Mouse (Mus musculus) lung, postnatal 36 days (tissue): ENCODE measurements at regions not wholly inside any gene's neighbourhood (a gene's known extent, or its start where the extent isn't known, plus 50 kb on each side); places are given as distances from the start of the nearest gene placed in this dataset.

Source experiments
- DNase-seq: peaks from one replicate; pipeline ENCODE4 v3.0.0; 2022; ENCODE audit warnings: mixed read lengths

DNA sequence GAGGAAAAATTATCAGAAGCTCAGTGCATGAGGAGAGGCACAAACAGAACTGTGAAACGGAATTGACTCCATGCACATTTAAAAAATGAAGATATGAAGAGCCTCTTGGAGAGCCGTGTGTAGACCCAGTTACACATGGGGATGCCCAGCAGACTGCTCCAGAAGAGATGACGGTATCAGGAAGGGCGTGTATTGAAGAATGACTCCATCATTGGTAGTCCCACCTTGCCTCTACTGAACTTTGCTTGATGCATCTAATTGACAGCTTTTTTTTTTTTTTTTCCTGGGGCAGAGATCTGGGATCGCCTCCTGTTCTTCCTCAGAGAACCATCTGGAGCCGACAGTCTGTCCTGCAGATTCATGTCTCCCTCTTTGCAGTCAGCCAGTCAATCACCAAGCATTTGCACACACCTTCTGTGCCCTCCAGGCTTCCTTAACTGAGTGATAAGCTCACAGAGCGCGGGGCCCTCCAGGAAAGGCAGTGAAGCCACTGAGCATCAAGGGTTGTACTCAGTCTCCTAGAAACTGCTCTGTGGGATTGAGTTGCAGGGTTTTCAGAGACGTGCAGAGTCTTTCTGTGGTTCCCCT lies 57.6 kb upstream of the D1Pas1 start:
- no peak for DNase-seq

DNA sequence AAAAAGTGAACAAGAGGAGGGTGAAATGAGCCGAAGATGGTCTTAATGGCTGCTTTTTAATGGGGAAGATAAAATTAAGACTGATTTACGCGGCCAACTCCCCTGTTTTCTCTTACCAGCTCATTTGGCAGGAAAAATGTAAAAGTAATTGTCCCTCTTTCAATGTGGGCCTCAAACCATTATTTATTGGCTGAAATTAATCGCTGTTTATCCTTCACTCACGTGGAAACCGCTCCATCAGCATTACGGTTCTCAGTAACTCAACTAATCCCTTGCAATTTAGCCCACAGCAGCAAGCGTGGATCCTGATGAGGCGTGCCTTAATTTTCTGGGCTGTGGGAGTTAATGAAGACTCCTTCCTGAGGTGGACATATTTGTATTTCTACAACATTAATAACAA lies 58.1 kb upstream of the D1Pas1 start:
- DNase-seq = no peak

DNA sequence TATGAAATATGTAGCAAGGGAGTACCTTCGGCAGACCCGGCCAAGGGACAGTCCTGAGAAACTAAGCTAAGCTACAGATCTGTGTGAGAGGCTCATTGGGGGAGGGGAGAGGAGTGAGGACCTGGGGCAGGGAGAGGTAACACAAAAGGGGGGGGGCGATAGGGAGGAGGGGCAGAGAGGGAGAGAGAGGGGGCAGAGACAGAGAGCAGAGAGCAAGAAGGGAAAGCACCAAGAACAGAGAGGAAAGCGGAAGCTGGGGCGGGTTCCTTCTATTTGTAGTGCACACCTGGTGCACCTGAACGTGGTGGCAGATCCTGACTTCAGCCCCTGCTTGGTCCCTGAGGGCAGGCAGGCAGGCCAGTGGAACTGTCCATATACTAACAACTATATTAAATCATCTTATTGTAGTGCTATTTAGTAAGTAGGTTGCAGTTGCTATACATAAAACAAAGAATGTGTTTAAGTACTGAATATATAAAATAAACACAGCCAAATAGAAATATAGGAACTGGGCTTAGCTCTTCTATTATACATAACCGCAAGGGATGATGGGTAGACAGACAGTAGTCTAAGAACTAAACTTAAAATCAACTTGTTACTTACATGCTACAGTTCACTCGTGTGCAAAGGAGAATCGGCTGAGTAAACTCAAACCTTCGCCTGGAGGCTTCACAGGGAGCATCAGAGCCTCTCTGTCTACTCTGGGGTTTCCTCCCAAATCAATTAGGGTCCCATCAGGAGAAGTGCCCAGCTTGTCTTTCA lies 59.6 kb upstream of the D1Pas1 start:
- DNase-seq = no peak

DNA sequence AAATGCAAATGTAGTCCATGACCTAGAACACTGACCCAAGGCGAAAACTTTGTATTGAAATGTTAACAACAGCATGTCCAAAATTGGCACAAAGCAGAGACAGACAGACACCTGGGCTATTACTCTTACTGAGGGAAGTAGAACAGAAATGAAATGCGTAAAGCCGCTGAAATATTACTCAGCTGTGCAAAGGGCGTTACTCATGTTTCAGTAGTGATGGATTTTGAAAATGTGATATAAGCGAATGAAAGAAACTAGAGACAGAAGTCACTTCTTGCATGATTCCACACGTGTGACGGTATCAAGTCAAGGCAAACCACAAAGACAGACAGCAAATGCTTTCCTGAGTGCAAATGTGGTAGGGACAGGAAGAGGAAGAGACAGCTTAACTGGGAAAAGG lies 61.3 kb upstream of the D1Pas1 start:
- DNase-seq = no peak

DNA sequence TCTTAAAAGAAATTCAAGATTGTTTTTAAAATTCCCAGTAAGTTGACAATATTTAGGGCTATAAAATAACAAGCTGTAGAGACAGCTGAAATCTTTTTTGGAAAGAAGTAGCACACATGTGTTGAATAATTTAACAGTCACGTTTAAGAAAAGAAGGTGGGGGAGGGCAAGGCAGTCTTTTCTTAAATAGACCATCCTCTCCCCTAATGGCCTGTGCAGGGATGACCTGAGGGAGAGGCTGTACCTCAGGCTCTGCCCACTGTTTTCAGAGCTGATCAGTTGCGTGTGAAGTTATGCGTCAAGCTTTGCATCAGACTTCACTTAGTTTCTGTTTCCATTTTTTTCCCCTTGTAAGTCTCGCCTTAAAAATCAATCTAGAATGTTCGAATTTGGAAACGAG lies 65.7 kb upstream of the D1Pas1 start:
- DNase-seq = no peak

DNA sequence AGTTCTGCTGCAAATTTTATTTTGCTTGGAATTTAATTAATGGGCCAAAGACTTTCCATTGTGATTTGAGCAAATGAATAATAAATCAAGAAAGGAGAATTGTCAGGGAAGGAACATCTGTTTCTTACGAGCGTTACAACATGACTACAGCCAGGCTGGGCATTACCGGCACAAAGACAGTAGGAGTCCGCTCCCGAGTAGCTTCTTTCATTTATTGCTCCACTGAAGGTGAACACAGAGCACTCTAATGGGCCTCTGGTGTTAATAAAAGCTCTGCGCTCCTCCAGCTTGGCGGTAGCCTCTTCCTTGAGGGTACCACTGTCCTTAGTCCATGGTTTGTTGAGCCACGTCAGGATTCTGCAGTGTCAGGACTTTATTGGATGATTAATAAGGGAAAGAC lies 69.0 kb upstream of the D1Pas1 start:
- DNase-seq = no peak

DNA sequence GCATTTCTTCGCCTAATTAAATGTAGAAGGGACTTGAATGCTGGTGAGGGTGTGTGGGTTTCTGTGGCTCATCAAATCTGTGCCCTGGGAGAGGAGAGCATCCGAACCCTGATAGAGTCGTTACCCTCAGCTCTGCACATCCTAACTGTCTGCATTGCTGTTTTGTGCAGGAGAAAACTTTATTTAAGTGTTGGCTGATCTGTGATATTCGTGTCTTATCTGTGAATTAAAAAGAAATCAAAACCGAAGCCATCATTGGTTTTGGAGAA lies 77.7 kb upstream of the D1Pas1 start:
- no peak for DNase-seq

DNA sequence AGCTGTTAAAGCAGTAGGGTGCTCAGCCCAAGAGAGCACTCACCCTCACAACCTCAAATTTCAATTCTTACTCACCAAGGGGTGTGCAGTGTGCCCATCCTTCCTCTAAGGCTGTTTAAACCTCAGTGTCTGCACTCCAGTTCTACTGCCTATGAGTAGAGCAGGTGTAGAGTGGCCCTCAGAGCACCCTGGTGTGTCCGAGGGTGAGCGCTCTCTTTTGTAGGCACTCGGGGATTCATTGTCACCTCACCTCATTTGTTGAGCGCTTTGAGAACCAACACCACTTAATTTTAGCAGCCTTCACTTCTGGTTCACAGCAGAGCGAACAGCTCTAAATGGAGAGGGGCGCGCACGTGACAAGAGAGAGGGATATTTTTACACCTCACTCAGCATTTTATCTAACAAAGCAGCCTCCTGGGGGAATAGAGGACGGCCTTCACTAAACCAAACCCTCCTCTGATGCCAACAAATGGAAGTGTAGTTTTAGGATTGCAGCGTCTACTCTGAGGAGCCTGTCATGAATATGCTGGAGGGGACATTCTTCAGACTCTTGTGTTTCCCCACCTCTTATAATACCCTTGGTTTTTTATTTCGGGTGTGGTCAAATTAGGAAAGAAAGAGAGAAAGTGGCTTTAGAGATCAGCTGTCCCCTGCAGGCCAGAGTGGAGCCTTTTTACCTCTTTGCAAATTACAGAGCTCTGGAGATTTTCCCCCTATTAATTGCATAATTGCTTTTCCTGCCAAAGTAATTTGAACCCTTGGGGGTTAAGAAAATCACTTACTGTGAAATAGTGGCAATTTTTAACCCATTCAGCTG lies 78.2 kb upstream of the D1Pas1 start:
- no peak for DNase-seq

DNA sequence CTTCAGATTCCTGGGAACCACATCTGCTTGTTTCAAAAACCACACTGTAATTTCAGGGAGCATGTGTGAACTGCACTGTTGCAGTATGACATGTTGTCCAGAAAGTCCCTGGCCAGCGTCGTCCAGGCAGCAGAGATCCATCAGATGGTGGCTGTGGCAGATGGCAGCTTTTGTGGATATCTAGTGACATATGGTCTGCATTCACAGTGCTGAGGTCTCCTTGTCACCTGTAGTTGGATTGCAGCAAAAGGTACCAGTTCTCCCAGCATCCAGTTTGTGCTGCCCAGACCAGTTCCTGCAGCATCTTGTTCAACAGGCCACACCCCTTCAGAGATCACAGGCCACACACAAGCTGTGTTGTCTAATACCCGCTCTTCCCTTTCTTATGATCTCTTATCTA lies 80.1 kb upstream of the D1Pas1 start:
- no peak for DNase-seq

DNA sequence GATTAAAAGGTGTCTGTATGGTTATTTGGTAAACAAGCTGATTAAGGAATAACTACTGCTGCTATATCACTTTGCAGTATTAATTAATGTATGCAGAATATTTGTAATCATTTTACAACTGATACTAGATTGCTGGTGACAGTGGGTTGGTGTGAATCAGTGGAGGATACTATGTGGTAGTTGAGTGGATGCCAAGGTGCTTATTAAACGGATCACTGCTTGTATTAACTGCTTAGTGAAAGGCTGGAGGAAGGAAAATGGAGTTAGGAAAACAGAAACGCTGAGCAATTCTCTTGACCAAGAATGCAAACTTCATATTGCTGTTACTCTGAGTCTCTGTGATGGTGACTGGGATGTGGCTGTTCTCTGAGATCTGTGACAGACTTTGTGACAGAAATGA lies 86.8 kb upstream of the D1Pas1 start:
- DNase-seq = no peak

DNA sequence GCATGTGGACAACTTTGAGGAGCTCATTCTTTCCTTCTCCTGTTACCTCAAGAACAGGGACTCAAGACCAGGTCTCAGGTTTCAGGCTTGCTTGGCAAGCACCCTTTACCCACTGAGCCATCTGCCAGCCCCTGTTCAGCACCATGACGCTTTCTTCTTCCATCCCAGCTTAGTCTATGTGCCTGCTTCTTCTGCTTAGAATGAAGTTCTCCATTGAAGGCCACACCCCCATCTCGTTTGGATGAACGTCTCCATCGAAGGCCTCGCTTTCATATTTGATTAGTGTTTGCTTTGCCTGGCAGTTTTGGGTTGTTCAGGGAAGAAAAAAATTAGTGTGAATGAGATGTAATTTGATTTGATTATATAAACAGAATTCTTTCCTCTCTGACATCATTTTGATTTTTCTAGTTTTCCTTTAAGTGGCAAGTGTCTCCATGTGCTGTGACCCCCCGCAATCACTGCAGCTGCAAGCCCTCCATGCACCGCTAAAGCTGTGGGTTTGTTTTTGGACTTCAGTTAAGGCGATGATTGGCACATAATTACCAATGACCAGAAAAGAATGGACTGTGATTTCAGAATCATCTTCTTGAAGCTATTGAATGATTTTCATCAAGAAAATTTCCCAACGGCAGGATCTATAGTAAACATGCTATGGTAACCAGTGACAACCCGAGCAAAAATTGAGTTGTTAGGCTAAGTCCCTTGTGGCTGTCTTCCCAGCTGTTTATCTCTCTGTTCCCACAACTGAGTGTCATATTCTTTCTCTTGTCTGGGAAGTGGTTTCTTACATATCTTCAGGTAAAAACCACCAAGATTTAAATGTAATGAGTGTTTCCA lies 106.4 kb upstream of the D1Pas1 start:
- DNase-seq = no peak

DNA sequence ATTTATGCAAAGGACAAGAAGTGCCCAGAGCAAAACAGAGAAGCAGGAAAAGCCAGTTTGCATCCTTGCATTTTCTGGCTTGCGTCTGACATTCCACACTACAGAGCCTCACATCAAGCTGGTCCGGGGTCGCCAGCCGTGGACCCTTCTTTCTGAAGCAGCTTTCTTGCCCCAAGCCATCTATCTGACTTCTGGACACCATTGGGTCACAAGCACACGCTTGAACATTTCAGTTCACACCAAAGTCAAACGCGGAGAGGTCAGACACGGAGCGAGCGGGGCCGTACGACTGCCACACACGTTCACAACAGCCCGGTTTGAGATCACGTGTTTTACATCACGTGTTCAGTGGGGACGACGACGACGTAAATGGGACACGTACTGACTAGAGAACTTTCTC lies 108.9 kb upstream of the D1Pas1 start:
- no peak for DNase-seq

DNA sequence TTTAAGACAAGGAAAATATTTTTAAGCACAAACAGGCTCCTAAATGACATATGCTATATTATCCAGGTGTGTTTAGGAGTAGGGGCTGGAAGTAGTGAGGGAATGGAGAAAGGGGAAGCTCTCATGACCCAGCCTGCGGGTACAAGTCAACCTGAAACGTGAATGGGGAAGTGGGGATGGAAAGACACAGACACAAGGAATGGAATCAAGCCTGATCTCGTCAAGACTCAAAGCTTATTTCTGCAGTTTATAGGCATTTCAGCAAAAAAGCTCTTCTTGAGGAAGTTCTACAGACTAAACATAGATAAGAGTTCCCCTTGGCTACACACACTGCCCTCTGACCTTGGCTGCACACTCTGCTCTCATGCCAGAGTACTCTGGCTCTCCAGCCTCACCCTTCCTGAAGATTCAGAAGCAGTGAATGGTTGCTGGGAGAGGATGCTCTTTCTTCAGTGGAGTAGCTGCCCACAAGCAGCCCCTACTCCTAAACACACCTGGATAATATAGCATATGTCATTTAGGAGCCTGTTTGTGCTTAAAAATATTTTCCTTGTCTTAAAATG lies 106.4 kb upstream of the Rrp15 start:
- no peak for DNase-seq

DNA sequence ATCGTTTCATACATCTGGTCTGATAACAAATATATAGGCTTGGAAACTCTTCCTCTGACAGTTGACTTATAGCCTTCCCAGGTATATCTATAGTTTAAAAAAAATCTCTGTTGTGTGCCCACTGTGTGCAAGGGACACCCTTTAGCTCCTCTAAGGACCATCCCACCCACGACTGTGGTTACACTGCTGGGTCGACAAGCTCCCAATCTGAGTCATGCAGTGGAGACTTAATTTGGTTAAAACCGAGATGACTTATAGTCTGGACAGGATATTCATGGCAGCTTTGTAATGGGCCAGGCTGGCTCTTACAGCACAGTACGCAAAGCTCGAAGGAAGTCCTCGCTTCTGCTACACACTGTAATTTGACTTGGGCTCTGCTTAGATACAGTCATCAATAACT lies 96.1 kb upstream of the Rrp15 start:
- DNase-seq = no peak

DNA sequence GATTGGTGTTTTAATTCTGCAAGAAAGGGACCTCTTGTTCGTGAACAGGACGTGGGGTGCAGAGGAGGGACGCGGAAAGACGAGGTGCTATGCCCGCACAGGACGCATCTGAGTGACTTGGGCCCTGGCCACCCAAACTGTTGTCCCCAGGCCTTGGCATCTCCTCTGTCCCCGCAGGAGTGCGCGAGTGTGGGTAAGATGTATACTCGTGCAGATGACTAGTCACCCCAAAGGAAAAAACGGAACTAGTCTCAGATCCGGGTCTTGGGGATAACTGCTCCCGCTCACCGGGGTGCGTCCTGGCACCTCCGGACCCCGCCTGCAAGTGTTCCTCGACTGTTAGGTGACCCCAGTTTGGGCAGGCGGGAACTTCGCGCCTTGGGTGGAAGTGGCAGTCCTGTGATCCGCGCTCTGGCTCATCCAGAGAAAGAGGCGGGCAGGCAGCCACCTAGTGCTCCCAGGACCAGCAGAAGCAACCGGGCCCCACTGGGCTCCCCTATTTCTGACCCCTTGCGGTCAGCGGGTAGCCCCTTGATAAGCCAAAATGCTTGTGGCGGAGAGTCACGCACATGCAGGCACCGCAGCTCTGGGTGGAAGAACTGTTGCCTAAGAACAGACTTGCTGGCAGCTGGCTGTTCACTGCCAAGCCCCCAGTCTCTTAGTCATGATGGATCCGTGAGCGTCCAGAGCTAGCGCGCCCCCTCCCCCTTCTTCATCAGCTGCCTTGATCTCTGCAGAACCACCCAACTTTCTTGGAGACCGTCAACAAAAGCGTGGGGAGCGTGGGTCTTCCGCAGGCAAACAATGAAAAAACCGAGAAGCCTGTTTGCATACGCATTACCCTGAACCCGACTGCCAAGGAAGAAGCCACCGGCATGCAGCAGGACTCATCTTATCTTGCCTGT lies 85.0 kb upstream of the Rrp15 start:
- no peak for DNase-seq

DNA sequence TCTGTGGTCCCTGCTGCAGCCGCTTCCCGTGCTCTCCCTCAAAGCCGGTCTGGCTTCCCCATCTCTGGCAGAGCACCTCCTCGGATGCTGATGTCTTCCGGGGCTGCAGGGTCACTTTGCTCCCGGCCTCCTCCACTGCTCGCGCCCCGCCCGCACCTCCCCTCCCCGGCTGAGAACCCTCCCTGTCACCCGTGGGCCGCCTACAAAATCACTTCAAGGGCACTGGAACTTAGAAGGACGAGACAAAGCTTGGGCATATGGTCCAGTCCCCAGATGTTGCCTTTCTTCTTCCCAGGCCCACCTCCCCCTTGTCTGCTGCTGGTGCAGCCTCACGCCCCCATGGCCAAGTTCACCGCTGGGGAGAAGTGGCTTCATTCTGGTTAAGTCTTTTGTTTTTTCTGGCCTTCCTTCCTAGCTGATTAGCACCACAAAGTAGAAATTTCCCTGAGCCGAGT lies 84.3 kb upstream of the Rrp15 start:
- DNase-seq = no peak

DNA sequence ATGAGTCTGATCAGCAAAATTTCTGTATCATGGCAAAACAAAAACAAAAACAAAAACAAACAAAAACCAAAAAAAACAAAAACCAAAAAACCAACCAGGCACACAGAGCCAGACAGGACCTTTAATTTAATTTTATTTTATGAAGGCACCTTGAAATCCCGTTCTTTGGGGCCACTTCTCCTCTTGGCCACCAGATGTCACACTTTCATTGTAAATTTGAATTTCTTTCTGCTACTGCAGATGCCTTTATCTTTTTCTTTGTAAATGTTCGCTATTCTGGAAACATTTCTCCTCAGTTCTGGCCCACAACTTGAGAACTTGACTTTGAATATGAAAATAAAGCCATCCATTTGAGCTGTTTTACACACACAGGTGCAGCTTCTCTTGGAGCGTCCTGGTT lies 78.6 kb upstream of the Rrp15 start:
- peak; percentile 52 for DNase-seq

DNA sequence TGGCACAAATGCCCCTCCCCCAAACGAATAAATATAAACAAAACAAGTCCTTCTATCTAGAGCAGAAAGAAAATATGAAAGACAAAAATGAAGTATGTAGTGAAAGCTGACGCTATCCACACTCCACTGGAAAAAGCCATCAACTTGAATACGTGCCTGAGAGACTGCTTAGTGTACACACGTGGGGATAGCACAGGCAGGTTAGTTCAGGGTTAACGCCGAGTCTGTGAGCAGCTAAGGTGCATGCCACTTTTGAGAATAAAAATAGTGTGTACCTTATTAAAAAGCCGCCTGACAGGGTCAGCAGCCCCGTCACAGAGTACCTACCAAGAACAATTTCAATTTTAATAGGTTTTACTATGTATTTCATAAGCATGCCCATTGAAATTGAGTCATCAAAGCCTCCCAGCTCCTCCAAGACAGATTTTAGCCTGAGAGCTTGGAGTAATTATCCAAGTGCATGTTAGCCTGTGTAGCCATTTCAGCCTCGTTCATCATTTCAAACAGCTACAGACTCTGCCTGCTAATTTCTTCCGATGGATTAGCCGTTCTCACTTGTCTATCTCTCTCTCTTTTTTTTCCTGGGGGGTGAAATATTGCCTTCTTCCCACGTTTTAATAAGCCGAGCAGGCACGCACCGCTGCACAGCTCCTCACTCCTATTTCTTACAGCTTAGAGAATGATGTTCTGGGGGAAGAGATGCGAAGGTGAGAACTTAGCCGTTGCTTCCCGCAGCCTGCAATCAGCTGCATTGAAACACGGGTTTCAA lies 59.2 kb upstream of the Rrp15 start:
- no peak for DNase-seq

DNA sequence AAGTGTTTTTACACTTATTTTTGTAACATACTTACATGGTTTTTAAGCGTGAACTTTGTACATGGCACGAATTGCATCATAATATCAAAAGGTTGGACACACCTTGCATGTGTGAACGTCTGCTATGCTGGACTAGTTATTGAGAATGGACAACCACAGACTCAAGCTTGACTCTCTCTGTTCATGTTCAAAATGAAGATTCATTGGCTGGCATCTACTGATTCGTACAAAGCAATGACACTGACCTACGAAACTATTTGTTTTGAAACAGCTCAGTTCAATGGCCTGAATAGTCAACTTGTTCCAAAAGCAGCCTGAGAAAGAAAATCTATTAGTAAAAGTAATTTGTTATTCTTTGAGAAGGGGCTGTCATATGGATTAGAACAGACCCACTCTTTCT lies 55.3 kb upstream of the Rrp15 start:
- no peak for DNase-seq
